Mouse (Mus musculus) midbrain, embryonic 13.5 days (tissue): ENCODE measurements around the gene Mgst3. TPM values are rescaled to one million over a fixed set of nuclear protein-coding genes. Genes with fewer than 3 reads are reported as not detected.

Source experiments
- ATAC-seq: fragments of 200-750 bp; cut with Nextera tagmentation; 2 replicates; pipeline ENCODE4 v1.8.0; 2017; ENCODE audit warnings: mild to moderate bottlenecking, moderate TSS enrichment, moderate library complexity
- H3K27ac ChIP-seq: fragments of 300-500 bp; sonication (generic); 2 replicates; pipeline ENCODE4 v1.5.1; 2015; ENCODE audit warnings: inconsistent platforms, mild to moderate bottlenecking, moderate library complexity
- H3K27me3 ChIP-seq: fragments of 300-500 bp; sonication (generic); 2 replicates; pipeline ENCODE4 v1.6.1; 2015; ENCODE audit warnings: mild to moderate bottlenecking, inconsistent platforms
- H3K36me3 ChIP-seq: fragments of 300-500 bp; sonication (generic); 2 replicates; pipeline ENCODE4 v1.6.1; 2015; ENCODE audit warnings: mild to moderate bottlenecking, inconsistent platforms
- H3K4me1 ChIP-seq: fragments of 300-500 bp; sonication (generic); replicated peaks from 2 replicates; pipeline ENCODE4 v1.6.1; 2015; ENCODE audit warnings: inconsistent platforms
- H3K4me2 ChIP-seq: fragments of 300-500 bp; sonication (generic); replicated peaks from 2 replicates; pipeline ENCODE4 v1.6.1; 2015; ENCODE audit warnings: moderate library complexity, mild to moderate bottlenecking, inconsistent platforms
- H3K4me3 ChIP-seq: fragments of 300-500 bp; sonication (generic); replicated peaks from 2 replicates; pipeline ENCODE4 v1.5.1; 2015; ENCODE audit warnings: mild to moderate bottlenecking, inconsistent platforms
- H3K9ac ChIP-seq: fragments of 300-500 bp; sonication (generic); replicated peaks from 2 replicates; pipeline ENCODE4 v1.6.1; 2015; ENCODE audit warnings: mild to moderate bottlenecking, inconsistent platforms
- H3K9me3 ChIP-seq: fragments of 300-500 bp; sonication (generic); 2 replicates; pipeline ENCODE4 v1.6.1; 2016; ENCODE audit warnings: mild to moderate bottlenecking, inconsistent platforms
- WGBS: fragments of 180-500 bp; shearing (Covaris S2); methylation state at CpG from one replicate; pipeline ENCODE4 v1.1.7; 2015; 5-methylcytosine and 5-hydroxymethylcytosine counted together
- polyA plus RNA-seq: library from polyadenylated mRNA; unstranded; fragments of >200 nt; fragmentation: Nextera tagmentation; extraction: Ambion mirVana; gene quantifications from 2 replicates; pipeline ENCODE4 v1.2.1, GENCODE M21; 2015

Gene Mgst3
- polyA plus RNA-seq, 1 experiment from 2014 or later, result 80.2 TPM

GRCm38 (mm10) chr1:167386466-167386865 is 7.2 kb downstream of the Mgst3 start:
- no peak overlapping the region for H3K9ac ChIP-seq
- no peak for ATAC-seq
- no peak overlapping the region for H3K4me2 ChIP-seq
- H3K9me3 ChIP-seq, result no peaks in the 10 kb centered on the region
- 46% methylated on average over 2 of the region's 2 CpGs for WGBS
- no peak overlapping the region for H3K27ac ChIP-seq
- no peaks in the 10 kb centered on the region for H3K36me3 ChIP-seq
- H3K4me1 ChIP-seq, result 0 out of 2 replicates have a peak, but pooled peaks cover 5% of the 10 kb centered on the region
- no peak overlapping the region for H3K4me3 ChIP-seq
- 0 out of 2 replicates have a peak, but pooled peaks cover 6% of the 10 kb centered on the region for H3K27me3 ChIP-seq

- Histone ChIP-seq H3K4me2 (no peak overlapping the region), H3K9me3 (no peaks in the 10 kb centered on the region), H3K4me1 (0 out of 2 replicates have a peak, but pooled peaks cover 5% of the 10 kb centered on the region), H3K27ac (no peak overlapping the region), H3K4me3 (no peak overlapping the region), H3K9ac (no peak overlapping the region), H3K27me3 (no peaks in the 10 kb centered on the region), H3K36me3 (no peaks in the 10 kb centered on the region)
- ATAC-seq, result no peak
- WGBS, result 36% methylated on average over 5 of the region's 5 CpGs
Observed at GRCm38 (mm10) chr1:167385636-167386035, 8.0 kb downstream of the Mgst3 start.

GRCm38 (mm10) chr1:167385211-167385610 is 8.4 kb downstream of the Mgst3 start:
- no peaks in the 10 kb centered on the region for H3K9me3 ChIP-seq
- 0 out of 2 replicates have a peak, but pooled peaks cover 5% of the 10 kb centered on the region for H3K4me1 ChIP-seq
- 94% methylated on average over 2 of the region's 2 CpGs for WGBS
- no peaks in the 10 kb centered on the region for H3K27me3 ChIP-seq
- H3K4me3 ChIP-seq, result no peak overlapping the region
- no peak for ATAC-seq
- H3K27ac ChIP-seq, result no peak overlapping the region
- H3K36me3 ChIP-seq, result no peaks in the 10 kb centered on the region
- H3K4me2 ChIP-seq, result no peak overlapping the region
- no peak overlapping the region for H3K9ac ChIP-seq

GRCm38 (mm10) chr1:167384156-167384555 is 9.5 kb downstream of the Mgst3 start:
- Histone ChIP-seq H3K4me1 (0 out of 2 replicates have a peak, but pooled peaks cover 5% of the 10 kb centered on the region), H3K4me2 (no peak overlapping the region), H3K4me3 (no peak overlapping the region), H3K27me3 (no peaks in the 10 kb centered on the region), H3K27ac (no peak overlapping the region), H3K36me3 (no peaks in the 10 kb centered on the region), H3K9me3 (no peaks in the 10 kb centered on the region), H3K9ac (no peak overlapping the region)
- ATAC-seq, result no peak
- whole genome bisulfite sequencing, result 76% methylated on average over 3 of the region's 3 CpGs

GRCm38 (mm10) chr1:167383178-167383577 is 10.5 kb downstream of the Mgst3 start:
- no peak for ATAC-seq
- Histone ChIP-seq H3K36me3 (no peaks in the 10 kb centered on the region), H3K4me2 (no peak overlapping the region), H3K9ac (no peak overlapping the region), H3K27me3 (no peaks in the 10 kb centered on the region), H3K4me1 (0 out of 2 replicates have a peak, but pooled peaks cover 5% of the 10 kb centered on the region), H3K9me3 (no peaks in the 10 kb centered on the region), H3K4me3 (no peak overlapping the region), H3K27ac (no peak overlapping the region)
- 85% methylated on average over 5 of the region's 5 CpGs for WGBS

GRCm38 (mm10) chr1:167382763-167383162 is 10.9 kb downstream of the Mgst3 start:
- Histone ChIP-seq H3K4me1 (0 out of 2 replicates have a peak, but pooled peaks cover 5% of the 10 kb centered on the region), H3K27me3 (no peaks in the 10 kb centered on the region), H3K4me2 (no peak overlapping the region), H3K9ac (no peak overlapping the region), H3K27ac (no peak overlapping the region), H3K4me3 (no peak overlapping the region), H3K36me3 (no peaks in the 10 kb centered on the region), H3K9me3 (no peaks in the 10 kb centered on the region)
- 80% methylated on average over 5 of the region's 5 CpGs for WGBS
- no peak for ATAC-seq

GRCm38 (mm10) chr1:167382316-167382715 is 11.3 kb downstream of the Mgst3 start:
- ATAC-seq, result no peak
- Histone ChIP-seq H3K4me3 (no peak overlapping the region), H3K27me3 (no peaks in the 10 kb centered on the region), H3K36me3 (peaks cover 2% of the 10 kb centered on the region; the same call in 1 of the 2 replicates), H3K4me2 (no peak overlapping the region), H3K9me3 (no peaks in the 10 kb centered on the region), H3K9ac (no peak overlapping the region), H3K27ac (no peak overlapping the region), H3K4me1 (0 out of 2 replicates have a peak, but pooled peaks cover 5% of the 10 kb centered on the region)
- 88% methylated on average over 7 of the region's 7 CpGs for WGBS

- no peak overlapping the region for H3K4me2 ChIP-seq
- no peaks in the 10 kb centered on the region for H3K9me3 ChIP-seq
- 85% methylated on average over 8 of the region's 8 CpGs for WGBS
- 0 out of 2 replicates have a peak, but pooled peaks cover 5% of the 10 kb centered on the region for H3K4me1 ChIP-seq
- no peak overlapping the region for H3K9ac ChIP-seq
- H3K36me3 ChIP-seq, result peaks cover 8% of the 10 kb centered on the region
- H3K4me3 ChIP-seq, result no peak overlapping the region
- H3K27ac ChIP-seq, result no peak overlapping the region
- no peaks in the 10 kb centered on the region for H3K27me3 ChIP-seq
- no peak for ATAC-seq
Observed at GRCm38 (mm10) chr1:167381050-167382015, 12.3 kb downstream of the Mgst3 start.

- no peak overlapping the region for H3K9ac ChIP-seq
- 78% methylated on average over 2 of the region's 2 CpGs for WGBS
- peaks cover 14% of the 10 kb centered on the region for H3K36me3 ChIP-seq
- H3K4me3 ChIP-seq, result no peak overlapping the region
- no peak overlapping the region for H3K27ac ChIP-seq
- no peak overlapping the region for H3K4me2 ChIP-seq
- 0 out of 2 replicates have a peak, but pooled peaks cover 4% of the 10 kb centered on the region for H3K27me3 ChIP-seq
- 0 out of 2 replicates have a peak, but pooled peaks cover 5% of the 10 kb centered on the region for H3K4me1 ChIP-seq
- no peaks in the 10 kb centered on the region for H3K9me3 ChIP-seq
- no peak for ATAC-seq
Observed at GRCm38 (mm10) chr1:167380223-167380622, 13.4 kb downstream of the Mgst3 start.

- Histone ChIP-seq H3K4me1 (peaks cover 5% of the 10 kb centered on the region), H3K27me3 (0 out of 2 replicates have a peak, but pooled peaks cover 6% of the 10 kb centered on the region), H3K4me2 (no peak overlapping the region), H3K9me3 (no peaks in the 10 kb centered on the region), H3K36me3 (peaks cover 14% of the 10 kb centered on the region), H3K9ac (no peak overlapping the region), H3K27ac (no peak overlapping the region), H3K4me3 (no peak overlapping the region)
- no peak for ATAC-seq
- WGBS, result 67% methylated on average over 5 of the region's 5 CpGs
Observed at GRCm38 (mm10) chr1:167379751-167380150, 13.9 kb downstream of the Mgst3 start.

GRCm38 (mm10) chr1:167378019-167378418 is 15.6 kb downstream of the Mgst3 start:
- 77% methylated on average over 6 of the region's 6 CpGs for WGBS
- ATAC-seq, result no peak
- H3K27me3 ChIP-seq, result 0 out of 2 replicates have a peak, but pooled peaks cover 8% of the 10 kb centered on the region
- H3K27ac ChIP-seq, result no peak overlapping the region
- H3K9me3 ChIP-seq, result no peaks in the 10 kb centered on the region
- H3K36me3 ChIP-seq, result peaks cover 18% of the 10 kb centered on the region
- no peak overlapping the region for H3K4me2 ChIP-seq
- H3K9ac ChIP-seq, result no peak overlapping the region
- peaks cover 12% of the 10 kb centered on the region for H3K4me1 ChIP-seq
- H3K4me3 ChIP-seq, result no peak overlapping the region

- 56% methylated on average over 2 of the region's 2 CpGs for WGBS
- H3K4me1 ChIP-seq, result peaks cover 7% of the 10 kb centered on the region
- 0 out of 2 replicates have a peak, but pooled peaks cover 8% of the 10 kb centered on the region for H3K27me3 ChIP-seq
- no peak overlapping the region for H3K4me3 ChIP-seq
- H3K9ac ChIP-seq, result no peak overlapping the region
- no peak for ATAC-seq
- no peak overlapping the region for H3K27ac ChIP-seq
- H3K36me3 ChIP-seq, result peaks cover 26% of the 10 kb centered on the region
- no peak overlapping the region for H3K4me2 ChIP-seq
- H3K9me3 ChIP-seq, result no peaks in the 10 kb centered on the region
Observed at GRCm38 (mm10) chr1:167374942-167375341, 18.7 kb downstream of the Mgst3 start.
